Mouse (Mus musculus) frontal cortex, adult 2 months (tissue): ENCODE results near the gene Tcf7l1. TPM values are rescaled to one million over a fixed set of nuclear protein-coding genes. Genes with fewer than 3 reads are reported as not detected.

Source experiments
- DNase-seq, 2 experiments: peaks; one replicate each; pipeline ENCODE4 v3.0.0; 2022; ENCODE audit warnings: low spot score in 1 of 2; ENCODE audit errors: extremely low spot score in 1 of 2
- polyA plus RNA-seq: library from polyadenylated mRNA; depleted of rRNA; stranded (reverse); fragments of >200 nt; gene quantifications from 2 replicates; pipeline ENCODE4 v1.2.3, GENCODE M21; 2012

Tcf7l1 gene
- polyA plus RNA-seq, 1 experiment, result 5.4 TPM

GRCm38 (mm10) chr6:72636940-72637339 lies 152.1 kb downstream of the Tcf7l1 start:
- no peak for DNase-seq

- peak; percentile 49 to 83 for DNase-seq
Observed at GRCm38 (mm10) chr6:72635760-72636431, 153.2 kb downstream of the Tcf7l1 start.

GRCm38 (mm10) chr6:72634311-72634710 lies 154.7 kb downstream of the Tcf7l1 start:
- DNase-seq, result no peak

- no peak for DNase-seq
Observed at GRCm38 (mm10) chr6:72631700-72632099, 157.4 kb downstream of the Tcf7l1 start.

GRCm38 (mm10) chr6:72630961-72631360 lies 158.1 kb downstream of the Tcf7l1 start:
- DNase-seq, result no peak

- no peak for DNase-seq
Observed at GRCm38 (mm10) chr6:72630370-72630769, 158.7 kb downstream of the Tcf7l1 start.

- DNase-seq, result no peak
Observed at GRCm38 (mm10) chr6:72627276-72627675, 161.8 kb downstream of the Tcf7l1 start.

- no peak for DNase-seq
Observed at GRCm38 (mm10) chr6:72626391-72626790, 162.7 kb downstream of the Tcf7l1 start.

GRCm38 (mm10) chr6:72623661-72624402 lies 165.2 kb downstream of the Tcf7l1 start:
- DNase-seq, result no peak

- DNase-seq, result no peak
Observed at GRCm38 (mm10) chr6:72622917-72623316, 166.1 kb downstream of the Tcf7l1 start.

- no peak for DNase-seq
Observed at GRCm38 (mm10) chr6:72620920-72621319, 168.1 kb downstream of the Tcf7l1 start.

- DNase-seq, result no peak
Observed at GRCm38 (mm10) chr6:72619734-72620532, 169.1 kb downstream of the Tcf7l1 start.

GRCm38 (mm10) chr6:72616643-72617288 lies 172.3 kb downstream of the Tcf7l1 start, which contains the start of gene Tgoln1:
Gene Tgoln1, minus strand, starts transcription at chr6:72617000.
- DNase-seq, result peak; percentile 83 to 95

- no peak for DNase-seq
Observed at GRCm38 (mm10) chr6:72615561-72616375, 173.3 kb downstream of the Tcf7l1 start.

- DNase-seq, result no peak
Observed at GRCm38 (mm10) chr6:72615151-72615550, 173.9 kb downstream of the Tcf7l1 start.

- no peak for DNase-seq
Observed at GRCm38 (mm10) chr6:72610261-72610660, 178.8 kb downstream of the Tcf7l1 start.

GRCm38 (mm10) chr6:72608662-72609184 lies 180.3 kb downstream of the Tcf7l1 start:
- DNase-seq, result no peak

GRCm38 (mm10) chr6:72607676-72608075 lies 181.4 kb downstream of the Tcf7l1 start:
- DNase-seq, result no peak

- no peak for DNase-seq
Observed at GRCm38 (mm10) chr6:72607060-72607459, 182.0 kb downstream of the Tcf7l1 start.

GRCm38 (mm10) chr6:72604066-72604465 lies 185.0 kb downstream of the Tcf7l1 start:
- DNase-seq, result no peak
